Mouse (Mus musculus) T-helper 17 cell (primary cell): Measurements from ENCODE around the gene Rnf144b.

Experiments used
- in situ Hi-C, 2 experiments: fragments of 300-600 bp; cut with MboI, MseI; formaldehyde crosslinking; loops; 1 replicate in 1 of 2; 2 replicates in 1 of 2; pipeline ENCODE4 v1.15.1; 2025; ENCODE audit warnings: high pct_unique_total_duplicates in 2 of 2

The Rnf144b gene

GRCm38 (mm10) chr13:47124449-47124848 is 2.0 kb downstream of the Rnf144b start:
- in situ Hi-C loops: no loop called here

GRCm38 (mm10) chr13:47124986-47125385 is 2.5 kb downstream of the Rnf144b start:
- in situ Hi-C loops: no loop called here

- in situ Hi-C loops: no loop called here
Observed at GRCm38 (mm10) chr13:47125595-47125994, 3.1 kb downstream of the Rnf144b start.

GRCm38 (mm10) chr13:47129090-47129489 is 6.6 kb downstream of the Rnf144b start:
- in situ Hi-C loops: no loop called here

GRCm38 (mm10) chr13:47133058-47133457 is 10.6 kb downstream of the Rnf144b start:
- in situ Hi-C loops: no loop called here

- in situ Hi-C loops: no loop called here
Observed at GRCm38 (mm10) chr13:47134836-47135235, 12.4 kb downstream of the Rnf144b start.

GRCm38 (mm10) chr13:47135741-47136140 is 13.3 kb downstream of the Rnf144b start:
- in situ Hi-C loops: no loop called here

GRCm38 (mm10) chr13:47142764-47143163 is 20.3 kb downstream of the Rnf144b start:
- in situ Hi-C loops: loop anchor here in 1 of 2 experiments (10.0 kb wide), 1 partner anchor 1362 kb away; no protein-coding TSS in a partner anchor

GRCm38 (mm10) chr13:47145939-47146338 is 23.5 kb downstream of the Rnf144b start:
- in situ Hi-C loops: loop anchor here in 1 of 2 experiments (10.0 kb wide), 1 partner anchor 1359 kb away; no protein-coding TSS in a partner anchor

- in situ Hi-C loops: loop anchor here in 1 of 2 experiments (10.0 kb wide), 1 partner anchor 1358 kb away; no protein-coding TSS in a partner anchor
Observed at GRCm38 (mm10) chr13:47146388-47146787, 23.9 kb downstream of the Rnf144b start.

- in situ Hi-C loops: loop anchor here in 1 of 2 experiments (10.0 kb wide), 1 partner anchor 1356 kb away; no protein-coding TSS in a partner anchor
Observed at GRCm38 (mm10) chr13:47148573-47148972, 26.1 kb downstream of the Rnf144b start.

GRCm38 (mm10) chr13:47149993-47150392 is 27.5 kb downstream of the Rnf144b start:
- in situ Hi-C loops: loop anchor here (5.0 to 10.0 kb wide), 4 partner anchors 137 to 1355 kb away; no protein-coding TSS in a partner anchor

GRCm38 (mm10) chr13:47151060-47151459 is 28.6 kb downstream of the Rnf144b start:
- in situ Hi-C loops: loop anchor here (5.0 to 10.0 kb wide), 3 partner anchors 136 to 1316 kb away; no protein-coding TSS in a partner anchor

- in situ Hi-C loops: loop anchor here (5.0 to 10.0 kb wide), 3 partner anchors 135 to 1315 kb away; no protein-coding TSS in a partner anchor
Observed at GRCm38 (mm10) chr13:47152390-47152789, 29.9 kb downstream of the Rnf144b start.

GRCm38 (mm10) chr13:47153206-47153605 is 30.8 kb downstream of the Rnf144b start:
- in situ Hi-C loops: loop anchor here (5.0 to 10.0 kb wide), 3 partner anchors 134 to 1314 kb away; no protein-coding TSS in a partner anchor

GRCm38 (mm10) chr13:47154866-47155265 is 32.4 kb downstream of the Rnf144b start:
- in situ Hi-C loops: loop anchor here (5.0 to 10.0 kb wide), 3 partner anchors 132 to 1312 kb away; no protein-coding TSS in a partner anchor

GRCm38 (mm10) chr13:47156841-47157240 is 34.4 kb downstream of the Rnf144b start:
- in situ Hi-C loops: loop anchor here (5.0 to 10.0 kb wide), 2 partner anchors 130 to 1308 kb away; no protein-coding TSS in a partner anchor

GRCm38 (mm10) chr13:47162001-47162400 is 39.5 kb downstream of the Rnf144b start:
- in situ Hi-C loops: no loop called here

GRCm38 (mm10) chr13:47164732-47165131 is 42.3 kb downstream of the Rnf144b start:
- in situ Hi-C loops: no loop called here

- in situ Hi-C loops: no loop called here
Observed at GRCm38 (mm10) chr13:47165261-47165660, 42.8 kb downstream of the Rnf144b start.

GRCm38 (mm10) chr13:47168484-47168883 is 46.0 kb downstream of the Rnf144b start:
- in situ Hi-C loops: no loop called here

- in situ Hi-C loops: no loop called here
Observed at GRCm38 (mm10) chr13:47170026-47170425, 47.6 kb downstream of the Rnf144b start.
